Mouse (Mus musculus) ovary, postnatal 36 days (tissue): ENCODE results near the gene Slc35c2.

Experiments
- DNase-seq: peaks from one replicate; pipeline ENCODE4 v3.0.0; 2022; ENCODE audit warnings: low spot score, mixed read lengths

Slc35c2 gene

GRCm38 (mm10) chr2:165311577-165311976 lies 23.9 kb upstream of the Slc35c2 start:
- DNase-seq, result no peak

DNA sequence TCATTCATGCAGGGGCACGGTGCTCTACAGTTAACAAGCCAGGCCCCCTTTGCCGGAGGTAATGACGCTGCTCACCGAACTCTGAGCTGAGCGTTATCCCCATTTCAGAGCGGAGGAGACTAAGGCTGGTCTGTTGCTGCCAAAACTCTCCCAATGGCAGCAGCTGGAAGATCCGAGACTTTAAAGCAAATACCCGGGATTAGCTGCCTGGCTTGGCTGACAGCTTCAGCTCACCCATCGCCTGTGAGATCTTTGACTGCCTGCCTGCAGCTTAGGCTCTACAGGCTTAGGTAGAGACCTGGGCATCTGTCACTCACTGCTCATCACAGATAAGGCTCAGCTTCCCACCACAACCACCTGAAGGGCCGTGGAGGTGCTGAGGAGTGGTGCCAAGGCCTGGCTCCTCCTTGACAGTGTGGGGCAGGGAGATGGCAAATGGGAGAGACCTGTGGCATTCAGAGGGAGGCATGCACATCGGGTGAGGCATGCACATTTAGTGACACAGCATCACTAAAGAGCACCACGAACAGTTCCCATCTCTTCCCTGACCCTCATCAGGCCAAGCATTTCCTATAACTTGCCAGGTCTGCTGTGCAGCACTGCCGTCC lies 23.3 kb upstream of the Slc35c2 start:
- no peak for DNase-seq

GRCm38 (mm10) chr2:165307801-165308200 lies 20.1 kb upstream of the Slc35c2 start:
- DNase-seq, result no peak

DNA sequence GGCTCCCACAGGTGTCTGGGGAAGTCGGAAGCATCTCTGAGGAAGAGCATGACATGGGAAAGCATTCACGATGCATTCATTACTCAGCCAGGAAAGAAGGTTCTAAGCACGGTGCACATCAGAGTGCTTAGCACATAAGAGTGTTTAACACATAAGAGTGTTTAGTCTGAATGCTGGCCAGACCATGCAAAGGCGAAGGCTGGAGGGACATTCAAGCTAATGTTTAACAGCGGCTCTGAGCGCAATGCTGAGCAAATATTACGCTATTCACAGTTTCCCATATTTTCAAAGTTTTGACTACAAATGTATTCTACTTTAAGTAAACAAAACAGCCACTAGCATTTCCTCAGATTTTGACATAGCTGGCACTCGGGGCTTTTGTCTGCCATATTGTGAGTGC lies 17.8 kb upstream of the Slc35c2 start:
- no peak for DNase-seq

GRCm38 (mm10) chr2:165304819-165305218 lies 17.1 kb upstream of the Slc35c2 start:
- DNase-seq, result no peak

DNA sequence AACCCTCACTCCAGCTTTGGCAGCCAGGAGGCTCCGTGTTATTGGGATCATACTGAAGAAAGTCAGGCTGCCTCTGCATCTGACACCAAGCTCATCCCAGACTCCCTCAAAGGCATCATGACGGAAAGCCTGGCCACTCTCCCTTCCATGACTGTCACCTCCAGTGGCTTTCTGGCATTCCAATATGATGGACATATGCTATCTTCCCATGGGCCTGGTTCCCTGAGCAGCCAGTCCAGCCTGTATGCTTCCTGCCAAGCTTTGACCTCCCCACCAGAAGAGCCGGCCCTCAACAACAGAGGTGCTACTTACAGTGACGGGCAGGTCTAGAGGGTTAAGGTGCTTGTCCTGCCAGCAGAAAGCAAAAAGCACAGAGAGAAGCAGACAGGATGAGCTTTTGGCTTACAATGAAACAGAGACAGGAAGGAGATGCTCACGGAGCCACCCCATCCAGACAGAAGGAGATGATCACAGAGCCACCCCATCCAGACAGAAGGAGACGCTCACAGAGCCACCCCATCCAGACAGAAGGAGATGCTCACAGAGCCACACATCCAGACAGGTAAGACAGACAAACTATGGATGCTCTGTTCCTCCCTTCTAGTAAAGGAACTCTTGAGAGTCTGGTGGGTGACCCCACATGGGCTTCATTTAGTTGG lies 15.8 kb upstream of the Slc35c2 start:
- DNase-seq, result no peak

DNA sequence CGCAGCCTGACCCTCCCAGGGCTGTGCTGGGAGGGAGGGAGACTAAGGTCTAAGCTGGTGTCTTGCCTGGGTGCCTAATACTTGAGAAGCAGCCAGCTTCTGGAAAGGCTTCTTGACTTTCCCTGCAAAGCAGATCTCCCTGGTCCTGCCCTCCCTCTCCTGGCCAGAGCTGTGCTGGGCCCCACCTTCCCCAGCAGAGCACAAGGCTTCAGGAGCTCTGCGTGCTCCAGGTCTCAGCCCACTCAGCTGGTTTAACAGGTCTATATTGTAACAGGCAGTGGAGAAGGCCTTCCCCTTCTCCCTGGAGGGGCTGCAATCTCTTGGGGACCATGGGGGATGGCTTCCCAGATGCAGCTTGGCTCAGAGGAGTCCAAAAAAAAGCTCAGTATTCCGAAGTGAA lies 13.7 kb upstream of the Slc35c2 start:
- DNase-seq, result no peak

DNA sequence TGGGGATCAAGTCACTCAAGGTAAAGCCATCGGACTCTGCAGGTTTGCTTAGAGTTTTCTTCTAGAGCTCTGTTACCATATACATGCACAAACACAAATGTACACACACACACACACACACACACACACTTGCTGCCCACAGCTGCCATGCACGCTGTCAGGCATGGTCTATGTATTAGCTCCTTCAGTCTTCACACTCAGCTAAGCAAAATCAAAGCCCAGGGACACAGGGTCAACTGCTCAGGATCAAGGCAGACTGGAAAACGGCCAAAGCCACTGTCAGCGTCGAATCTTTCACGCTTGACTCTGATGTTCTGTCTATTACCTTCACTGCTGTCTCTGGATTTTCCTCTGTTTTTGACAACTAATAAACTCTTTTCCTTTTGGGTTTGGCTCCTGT lies 13.2 kb upstream of the Slc35c2 start:
- no peak for DNase-seq

GRCm38 (mm10) chr2:165300424-165300823 lies 12.8 kb upstream of the Slc35c2 start:
- no peak for DNase-seq

- no peak for DNase-seq
These were observed 9.8 kb upstream of the Slc35c2 start for GRCm38 (mm10) chr2:165297429-165297828.

- DNase-seq, result no peak
These were observed 8.9 kb upstream of the Slc35c2 start for GRCm38 (mm10) chr2:165296571-165296970.

- peak; percentile 78 for DNase-seq
These were observed 804 bp upstream of the Slc35c2 start for GRCm38 (mm10) chr2:165288315-165289031.

- DNase-seq, result no peak
These were observed 1.1 kb downstream of the Slc35c2 start for GRCm38 (mm10) chr2:165286361-165287201.

- DNase-seq, result no peak
These were observed 2.0 kb downstream of the Slc35c2 start for GRCm38 (mm10) chr2:165285621-165286020.

DNA sequence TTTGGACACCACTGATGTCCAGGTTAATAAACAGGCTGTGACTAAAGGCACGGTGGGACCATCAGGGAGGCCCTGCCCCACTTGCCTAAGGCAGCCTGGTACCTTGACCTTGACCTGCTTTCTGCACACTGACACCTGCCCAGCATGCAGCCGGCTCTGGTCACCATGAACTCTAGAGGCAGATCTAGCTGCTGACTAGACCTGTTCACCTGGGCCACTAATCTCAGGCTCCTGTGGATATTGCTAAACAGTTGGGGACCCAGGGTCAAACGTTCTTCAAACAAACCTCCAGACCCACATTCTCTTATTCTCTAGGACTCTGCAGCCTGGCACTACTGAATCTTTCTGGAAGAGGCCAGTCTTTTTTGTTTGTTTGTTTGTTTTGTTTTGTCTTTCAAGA lies 2.6 kb downstream of the Slc35c2 start:
- DNase-seq, result no peak

- DNase-seq, result no peak
These were observed 3.3 kb downstream of the Slc35c2 start for GRCm38 (mm10) chr2:165284377-165284776.

DNA sequence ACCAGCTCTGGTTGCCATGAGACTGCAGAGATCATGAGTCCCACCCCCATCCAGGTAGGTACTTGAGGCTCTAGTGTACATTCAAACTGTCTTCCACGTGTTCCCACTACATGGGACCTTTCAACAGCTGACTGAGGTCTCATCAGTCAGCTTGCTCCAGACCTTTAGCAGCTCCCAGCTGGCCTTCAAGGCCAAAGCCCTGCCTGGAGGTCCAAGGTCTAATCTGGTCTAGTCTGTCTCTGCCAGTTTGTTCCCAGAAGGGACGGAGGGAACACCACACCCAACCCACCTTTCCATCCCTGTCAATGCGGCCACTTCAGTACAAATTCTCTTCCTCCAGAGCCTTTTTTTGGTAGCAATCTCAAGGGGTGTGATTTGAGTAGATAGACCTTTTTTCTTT lies 4.0 kb downstream of the Slc35c2 start:
- DNase-seq, result no peak

GRCm38 (mm10) chr2:165281779-165282311 lies 5.8 kb downstream of the Slc35c2 start:
- DNase-seq, result no peak

DNA sequence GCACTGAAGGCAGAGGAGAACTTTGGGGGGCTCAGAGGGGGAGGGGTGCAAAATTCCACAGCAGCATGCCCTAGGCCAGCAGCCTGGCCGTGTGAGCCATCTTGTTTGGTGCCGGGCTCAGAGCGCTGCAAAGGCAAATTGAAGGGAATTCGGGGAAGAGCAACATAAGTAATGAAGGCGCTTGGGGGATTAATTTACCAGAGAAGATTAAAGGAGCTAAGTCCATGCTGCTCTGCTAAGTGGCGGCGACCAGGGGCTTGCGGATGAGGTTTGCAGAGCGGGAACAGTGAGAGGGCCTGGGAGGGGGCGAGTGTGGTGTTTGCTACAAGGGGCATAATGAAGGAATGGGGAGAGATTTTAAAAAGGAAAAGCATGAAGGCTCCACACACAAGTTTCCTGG lies 8.3 kb downstream of the Slc35c2 start:
- DNase-seq, result no peak

GRCm38 (mm10) chr2:165277188-165277740 lies 10.4 kb downstream of the Slc35c2 start:
- no peak for DNase-seq

GRCm38 (mm10) chr2:165275824-165276223 lies 11.8 kb downstream of the Slc35c2 start:
- DNase-seq, result peak; percentile 69

- no peak for DNase-seq
These were observed 12.5 kb downstream of the Slc35c2 start for GRCm38 (mm10) chr2:165275124-165275640.
